Mouse (Mus musculus): ENCODE measurements around the gene Pea15a. TPM values are rescaled to one million over a fixed set of nuclear protein-coding genes. Genes with fewer than 3 reads are reported as not detected.

The Pea15a gene
- polyA plus RNA-seq, 1 experiment from 2014 or later, result 385 TPM

DNA sequence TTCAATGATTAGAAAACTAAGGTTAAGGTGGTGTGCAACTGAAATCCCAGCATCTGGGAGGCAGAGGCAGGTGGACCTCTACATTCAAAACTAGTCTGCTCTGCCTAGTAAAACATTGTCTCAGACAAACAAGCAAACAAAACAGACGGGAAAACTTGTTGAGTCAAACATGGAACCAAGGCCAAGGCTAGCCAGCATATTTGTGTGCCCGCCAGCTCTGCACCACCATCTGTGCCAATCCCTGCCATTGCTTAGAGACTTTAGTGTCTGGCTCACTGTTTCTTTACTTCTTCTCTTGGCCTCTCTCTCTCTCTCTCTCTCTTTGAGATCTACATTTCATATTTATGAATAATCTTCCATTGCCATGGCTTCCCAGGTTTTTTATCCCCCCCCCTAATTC lies 21.6 kb upstream of the Pea15a start:
- Histone ChIP-seq H3K9me3 (ENCODE audit: control insufficient read depth, low read length) (no peaks in the 10 kb centered on the region), H3K27ac (replicated peaks; ENCODE audit: low read depth, low read length) (no peak overlapping the region), H3K36me3 (ENCODE audit: control insufficient read depth, insufficient read depth, low read length) (no peaks in the 10 kb centered on the region), H3K4me1 (ENCODE audit: control insufficient read depth, insufficient read depth, low read length) (no peaks in the 10 kb centered on the region), H3K9ac (replicated peaks; ENCODE audit: low read length) (no peak overlapping the region), H3K4me2 (ENCODE audit: low read length) (no peak overlapping the region), H3K27me3 (ENCODE audit: control insufficient read depth, insufficient read depth, low read length) (no peaks in the 10 kb centered on the region), H3K4me3 (replicated peaks; ENCODE audit: low read depth, low read length) (no peak overlapping the region)
- ATAC-seq (ENCODE audit: low FRiP score, low TSS enrichment), result no peak
- DNase-seq, result no peak
- 90% methylated on average over 2 of the region's 2 CpGs for WGBS

DNA sequence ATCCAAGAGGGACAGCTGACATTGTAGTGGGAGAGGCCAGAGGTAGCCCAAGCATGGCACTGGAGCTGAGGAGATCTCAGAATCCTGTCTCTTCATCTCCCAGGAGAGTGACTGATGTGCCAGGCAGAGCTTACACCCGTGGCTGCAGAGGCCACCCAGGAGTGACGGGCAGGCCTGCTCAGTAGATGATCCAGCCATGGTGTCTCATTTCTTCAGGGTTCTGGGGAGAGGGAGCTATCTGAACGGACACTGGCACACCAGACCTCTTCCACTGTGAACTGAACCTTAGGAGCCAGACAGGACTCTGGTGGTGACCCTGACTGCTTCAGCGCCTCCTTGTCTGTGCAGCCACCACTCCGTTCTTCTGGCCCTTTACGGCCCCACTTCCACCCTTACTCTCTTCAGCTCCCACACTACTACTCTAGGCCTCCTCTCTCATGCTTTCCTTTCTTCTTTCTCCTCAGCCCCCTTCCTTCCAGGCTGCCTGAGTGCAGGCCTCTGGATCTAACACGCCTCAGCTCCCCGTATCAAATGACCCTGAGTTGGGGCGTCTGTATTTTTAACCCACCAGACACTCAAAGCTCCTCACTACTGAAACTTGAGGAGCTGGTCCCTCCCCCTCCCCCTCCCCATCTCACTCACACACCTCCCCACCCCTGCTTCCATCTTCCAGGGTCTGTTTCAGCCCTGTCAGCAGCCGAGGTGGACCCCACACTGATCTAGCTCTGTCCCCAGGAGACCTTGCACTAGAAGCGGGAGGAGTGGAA lies 14.9 kb upstream of the Pea15a start:
- Histone ChIP-seq H3K36me3 (ENCODE audit: control insufficient read depth, insufficient read depth, low read length) (no peaks in the 10 kb centered on the region), H3K27ac (replicated peaks; ENCODE audit: low read depth, low read length) (no peak overlapping the region), H3K27me3 (ENCODE audit: control insufficient read depth, insufficient read depth, low read length) (no peaks in the 10 kb centered on the region), H3K9ac (replicated peaks; ENCODE audit: low read length) (no peak overlapping the region), H3K4me1 (ENCODE audit: control insufficient read depth, insufficient read depth, low read length) (peaks cover 16% of the 10 kb centered on the region), H3K9me3 (ENCODE audit: control insufficient read depth, low read length) (no peaks in the 10 kb centered on the region), H3K4me3 (replicated peaks; ENCODE audit: low read depth, low read length) (no peak overlapping the region), H3K4me2 (ENCODE audit: low read length) (no peak overlapping the region)
- DNase-seq (no peak), ATAC-seq (ENCODE audit: low FRiP score, low TSS enrichment) (no peak)
- 41% methylated on average over 11 of the region's 11 CpGs for WGBS

DNA sequence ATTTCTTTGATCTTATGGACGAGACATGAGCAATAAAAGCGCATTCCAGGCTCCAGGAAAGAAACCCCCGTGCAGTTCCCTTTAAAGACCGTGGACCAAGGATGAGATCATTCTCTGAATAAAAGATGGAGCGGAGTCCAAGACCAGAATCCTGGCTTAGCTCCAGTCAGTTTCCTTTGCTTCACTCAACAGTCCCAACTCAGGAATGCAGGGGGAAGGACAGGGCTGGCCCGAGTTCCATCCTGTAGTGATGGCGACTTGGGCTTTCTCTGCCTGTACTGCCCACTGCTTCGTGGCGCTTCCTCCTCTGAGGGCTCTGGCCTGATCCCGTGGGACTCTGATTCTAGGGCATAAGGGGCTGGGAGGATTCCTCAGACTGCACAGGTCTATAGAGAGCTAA lies 13.8 kb upstream of the Pea15a start:
- no peaks in the 10 kb centered on the region for H3K27me3 ChIP-seq (ENCODE audit: control insufficient read depth, insufficient read depth, low read length)
- no peaks in the 10 kb centered on the region for H3K9me3 ChIP-seq (ENCODE audit: control insufficient read depth, low read length)
- H3K36me3 ChIP-seq (ENCODE audit: control insufficient read depth, insufficient read depth, low read length), result no peaks in the 10 kb centered on the region
- H3K9ac ChIP-seq (replicated peaks; ENCODE audit: low read length), result no peak overlapping the region
- 27% methylated on average over 10 of the region's 10 CpGs for WGBS
- DNase-seq (peak; percentile 73), ATAC-seq (ENCODE audit: low FRiP score, low TSS enrichment) (0 out of 2 replicates have a peak, but pooled peaks have one; percentile 10)
- H3K4me2 ChIP-seq (ENCODE audit: low read length), result no peak overlapping the region
- H3K4me1 ChIP-seq (ENCODE audit: control insufficient read depth, insufficient read depth, low read length), result peaks cover 16% of the 10 kb centered on the region
- no peak overlapping the region for H3K4me3 ChIP-seq (replicated peaks; ENCODE audit: low read depth, low read length)
- no peak overlapping the region for H3K27ac ChIP-seq (replicated peaks; ENCODE audit: low read depth, low read length)

DNA sequence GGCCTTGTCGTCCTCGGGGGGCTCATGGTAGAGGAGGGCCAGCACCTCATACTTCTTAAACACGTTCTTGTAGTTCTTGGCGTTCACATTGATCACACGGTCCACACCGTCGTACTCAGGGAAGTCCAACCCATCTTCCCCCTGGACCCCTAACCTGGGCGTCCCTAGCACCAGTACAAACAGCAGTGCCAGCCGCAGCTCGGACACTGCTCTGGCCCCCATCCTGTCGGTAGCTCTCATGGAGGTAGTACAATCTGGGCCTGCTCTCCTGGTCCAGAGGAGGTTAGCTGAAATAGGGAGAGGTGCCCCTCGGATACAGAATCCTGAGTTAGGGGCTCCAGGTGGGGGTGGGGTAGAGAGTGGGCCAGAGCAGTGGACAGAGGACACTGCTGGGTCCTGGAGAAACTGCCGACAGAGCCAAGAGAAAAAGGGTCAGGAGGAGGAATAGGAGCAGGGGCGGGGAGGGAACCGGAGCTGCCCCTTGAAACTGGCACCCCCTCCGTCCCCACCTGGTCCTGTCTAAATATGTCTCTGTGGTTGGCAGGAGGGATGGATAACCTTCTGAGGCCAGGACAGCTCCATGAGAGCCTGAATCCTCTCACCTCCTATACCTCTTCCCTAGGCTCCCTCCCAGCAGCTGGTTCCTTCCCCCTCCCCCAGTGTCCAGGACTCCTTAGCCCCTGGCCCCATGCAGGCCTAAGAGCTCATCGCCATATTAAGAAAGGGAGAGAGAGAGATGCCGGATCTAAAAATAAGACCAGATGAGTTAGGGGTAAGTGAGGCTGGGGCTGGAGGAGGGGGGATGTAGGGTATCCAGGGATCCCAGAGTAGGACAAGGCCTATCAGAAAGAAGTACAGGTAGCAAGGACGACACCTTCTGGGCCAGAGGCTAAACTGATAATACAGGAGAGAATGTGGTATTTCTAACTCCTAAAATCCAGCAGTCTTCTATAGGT lies 13.1 kb upstream of the Pea15a start, which contains the start of gene Casq1:
Gene Casq1 (minus strand): TSS at position 418 of the 956 bp plus-strand sequence.
- Histone ChIP-seq H3K4me2 (ENCODE audit: low read length) (no peak within 1 kb of the TSS), H3K4me1 (ENCODE audit: control insufficient read depth, insufficient read depth, low read length) (peaks cover 16% of the 10 kb centered on the region), H3K4me3 (replicated peaks; ENCODE audit: low read depth, low read length) (no peak within 1 kb of the TSS), H3K9me3 (ENCODE audit: control insufficient read depth, low read length) (no peaks in the 10 kb centered on the region), H3K27ac (replicated peaks; ENCODE audit: low read depth, low read length) (no peak within 1 kb of the TSS), H3K9ac (replicated peaks; ENCODE audit: low read length) (no peak within 1 kb of the TSS), H3K36me3 (ENCODE audit: control insufficient read depth, insufficient read depth, low read length) (no peaks in the 10 kb centered on the region), H3K27me3 (ENCODE audit: control insufficient read depth, insufficient read depth, low read length) (no peaks in the 10 kb centered on the region)
- WGBS, result 82% methylated on average over 19 of the region's 19 CpGs
- ATAC-seq (ENCODE audit: low FRiP score, low TSS enrichment), result no peak
- no peak for DNase-seq

DNA sequence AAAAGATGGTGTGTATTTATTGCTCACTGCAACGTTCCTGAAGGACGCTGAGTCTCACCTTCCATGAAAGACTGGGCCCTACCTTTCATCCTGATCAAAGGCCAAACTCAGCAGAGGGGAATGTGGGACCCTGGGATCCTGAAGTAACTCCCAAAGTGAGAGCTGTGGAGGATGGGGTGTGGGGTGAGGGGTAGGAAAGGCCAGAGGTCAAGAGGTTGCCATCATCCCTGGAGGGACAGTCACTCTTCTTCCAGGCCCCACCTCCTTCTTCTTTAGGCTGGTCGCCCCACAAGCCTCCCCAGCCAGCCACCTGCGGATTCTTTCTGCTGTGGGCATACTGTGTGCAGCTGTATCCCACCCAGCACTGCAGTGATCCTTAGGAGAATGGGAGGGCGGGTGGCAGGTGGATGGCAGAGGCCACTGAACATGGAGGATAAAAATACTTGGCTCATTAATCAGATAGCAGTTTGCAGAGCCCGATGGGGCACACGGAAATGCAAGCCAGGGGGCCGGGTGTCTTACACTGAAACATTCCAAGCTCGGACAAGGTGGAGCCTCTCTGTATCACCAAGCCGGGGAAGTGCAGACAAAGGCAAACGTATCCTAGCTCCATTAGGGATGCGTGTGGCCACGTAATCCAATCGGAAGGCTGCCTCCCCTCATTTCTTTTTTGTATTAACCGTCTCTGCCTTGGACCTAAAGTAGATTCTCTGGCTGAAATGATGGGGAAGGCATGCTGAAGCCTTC lies 11.7 kb upstream of the Pea15a start:
- H3K4me2 ChIP-seq (ENCODE audit: low read length), result no peak overlapping the region
- H3K36me3 ChIP-seq (ENCODE audit: control insufficient read depth, insufficient read depth, low read length), result no peaks in the 10 kb centered on the region
- peaks cover 25% of the 10 kb centered on the region for H3K4me1 ChIP-seq (ENCODE audit: control insufficient read depth, insufficient read depth, low read length)
- DNase-seq (no peak), ATAC-seq (ENCODE audit: low FRiP score, low TSS enrichment) (no peak)
- H3K9ac ChIP-seq (replicated peaks; ENCODE audit: low read length), result no peak overlapping the region
- H3K27me3 ChIP-seq (ENCODE audit: control insufficient read depth, insufficient read depth, low read length), result no peaks in the 10 kb centered on the region
- H3K9me3 ChIP-seq (ENCODE audit: control insufficient read depth, low read length), result no peaks in the 10 kb centered on the region
- H3K27ac ChIP-seq (replicated peaks; ENCODE audit: low read depth, low read length), result 0 out of 2 replicates have a peak overlapping the region, but pooled peaks have one; percentile 20
- WGBS, result 42% methylated on average over 15 of the region's 15 CpGs
- no peak overlapping the region for H3K4me3 ChIP-seq (replicated peaks; ENCODE audit: low read depth, low read length)

DNA sequence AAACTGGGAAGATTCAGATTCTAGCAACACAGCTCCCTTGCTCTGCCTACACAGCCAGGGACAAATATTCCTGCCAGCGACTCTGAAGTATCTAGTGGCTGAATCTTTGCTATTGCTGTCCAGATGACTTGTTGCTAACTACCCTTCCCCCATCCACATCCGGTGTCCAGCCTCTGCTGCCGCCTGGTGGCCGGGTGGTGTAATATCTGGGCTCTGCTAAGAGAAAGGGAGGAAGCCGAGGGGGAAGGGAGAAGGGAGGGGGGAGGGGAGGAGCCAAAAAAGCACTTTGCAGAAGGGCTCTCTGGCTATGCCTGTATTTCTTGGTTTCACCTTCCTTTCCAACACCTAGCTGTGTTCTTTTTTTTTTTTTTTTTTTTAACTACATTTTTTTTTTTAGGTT lies 10.5 kb upstream of the Pea15a start:
- ATAC-seq (ENCODE audit: low FRiP score, low TSS enrichment) (peak; percentile 59), DNase-seq (peak; percentile 89)
- peaks cover 28% of the 10 kb centered on the region for H3K4me1 ChIP-seq (ENCODE audit: control insufficient read depth, insufficient read depth, low read length)
- peak overlapping the region; percentile 34; the same call in 1 of the 2 replicates for H3K4me2 ChIP-seq (ENCODE audit: low read length)
- 3% methylated on average over 5 of the region's 5 CpGs for WGBS
- peak overlapping the region; percentile 45; the same call in 1 of the 2 replicates for H3K27ac ChIP-seq (replicated peaks; ENCODE audit: low read depth, low read length)
- H3K4me3 ChIP-seq (replicated peaks; ENCODE audit: low read depth, low read length), result no peak overlapping the region
- no peaks in the 10 kb centered on the region for H3K9me3 ChIP-seq (ENCODE audit: control insufficient read depth, low read length)
- no peaks in the 10 kb centered on the region for H3K27me3 ChIP-seq (ENCODE audit: control insufficient read depth, insufficient read depth, low read length)
- no peak overlapping the region for H3K9ac ChIP-seq (replicated peaks; ENCODE audit: low read length)
- H3K36me3 ChIP-seq (ENCODE audit: control insufficient read depth, insufficient read depth, low read length), result no peaks in the 10 kb centered on the region

DNA sequence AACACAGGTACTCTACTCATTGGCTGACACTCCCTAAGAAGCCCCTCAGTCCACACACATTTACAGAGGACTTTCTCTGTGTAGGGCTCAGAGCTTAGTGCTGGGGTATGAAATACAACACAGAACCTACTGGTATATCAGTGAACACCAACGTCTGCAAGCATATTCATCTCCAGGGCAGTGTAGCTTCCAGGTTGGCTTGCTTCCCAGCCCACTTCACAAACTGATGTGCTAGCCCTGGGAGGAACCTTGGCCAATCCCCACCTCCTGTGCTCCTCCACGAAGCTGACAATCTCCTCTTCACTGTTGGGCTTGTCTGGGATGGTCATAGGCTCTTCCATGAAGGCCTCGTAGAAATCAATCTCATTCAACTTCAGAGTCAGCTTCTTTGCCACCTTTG lies 8.1 kb upstream of the Pea15a start:
- Histone ChIP-seq H3K4me2 (ENCODE audit: low read length) (no peak overlapping the region), H3K27ac (replicated peaks; ENCODE audit: low read depth, low read length) (0 out of 2 replicates have a peak overlapping the region, but pooled peaks have one; percentile 32), H3K36me3 (ENCODE audit: control insufficient read depth, insufficient read depth, low read length) (no peaks in the 10 kb centered on the region), H3K4me1 (ENCODE audit: control insufficient read depth, insufficient read depth, low read length) (peaks cover 28% of the 10 kb centered on the region), H3K9ac (replicated peaks; ENCODE audit: low read length) (no peak overlapping the region), H3K9me3 (ENCODE audit: control insufficient read depth, low read length) (no peaks in the 10 kb centered on the region), H3K27me3 (ENCODE audit: control insufficient read depth, insufficient read depth, low read length) (no peaks in the 10 kb centered on the region), H3K4me3 (replicated peaks; ENCODE audit: low read depth, low read length) (no peak overlapping the region)
- 75% methylated on average over 3 of the region's 3 CpGs for WGBS
- ATAC-seq (ENCODE audit: low FRiP score, low TSS enrichment) (no peak), DNase-seq (no peak)

DNA sequence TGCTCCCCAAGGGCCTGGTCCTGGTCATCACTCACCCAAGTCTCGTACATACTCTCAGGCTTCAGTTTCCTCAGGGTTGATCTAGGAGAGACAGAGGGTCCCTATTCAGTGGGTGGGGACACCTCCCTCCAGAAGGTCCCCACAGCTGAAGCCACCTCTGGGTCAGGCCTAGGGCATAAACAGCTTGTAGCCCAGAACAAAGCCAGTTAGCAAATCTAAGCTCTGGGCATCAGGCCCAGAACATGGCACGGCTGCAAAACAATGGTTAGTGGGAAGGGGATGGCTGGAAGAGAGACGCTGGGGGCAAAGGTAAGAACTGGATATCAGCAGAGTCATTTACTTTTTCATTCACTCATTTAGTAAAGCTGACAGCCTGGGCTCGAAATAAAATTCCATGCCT lies 7.2 kb upstream of the Pea15a start:
- ATAC-seq (ENCODE audit: low FRiP score, low TSS enrichment) (no peak), DNase-seq (peak; percentile 54)
- H3K27ac ChIP-seq (replicated peaks; ENCODE audit: low read depth, low read length), result peak overlapping the region; percentile 41; the same call in 1 of the 2 replicates

More for the DNA sequence above, 7.2 kb upstream of the Pea15a start:
- H3K4me3 ChIP-seq (replicated peaks; ENCODE audit: low read depth, low read length), result no peak overlapping the region
- H3K4me2 ChIP-seq (ENCODE audit: low read length), result no peak overlapping the region
- no peaks in the 10 kb centered on the region for H3K27me3 ChIP-seq (ENCODE audit: control insufficient read depth, insufficient read depth, low read length)
- no peaks in the 10 kb centered on the region for H3K9me3 ChIP-seq (ENCODE audit: control insufficient read depth, low read length)
- WGBS, result 20% methylated on average over 4 of the region's 4 CpGs
- no peak overlapping the region for H3K9ac ChIP-seq (replicated peaks; ENCODE audit: low read length)
- H3K4me1 ChIP-seq (ENCODE audit: control insufficient read depth, insufficient read depth, low read length), result peaks cover 23% of the 10 kb centered on the region
- no peaks in the 10 kb centered on the region for H3K36me3 ChIP-seq (ENCODE audit: control insufficient read depth, insufficient read depth, low read length)
